In genomic region chr14:56963969-56964734, GRCm38 (mm10) we compare ENCODE assay signal across 8 mouse cellular contexts.
DNase-seq lines count a peak whose midpoint lies in the region; ATAC-seq lines count a peak whose summit lies in the region.

No protein-coding gene starts in this region.

- no peak overlapping the region for H3K9ac ChIP-seq in heart, embryonic 16.5 days (ENCODE audit: low read length)
- no peak overlapping the region for H3K9ac ChIP-seq in forebrain, embryonic 16.5 days (replicated peaks; ENCODE audit: low read depth, low read length)
- H3K9ac ChIP-seq in midbrain, embryonic 12.5 days (replicated peaks) = no peak overlapping the region

- ATAC-seq in heart, embryonic 16.5 days (replicated peaks; ENCODE audit: extremely low read depth, insufficient read depth, low FRiP score) = 0 out of 2 replicates have a peak, but pooled peaks have one; percentile 23
- peak; percentile 29 for ATAC-seq in forebrain, embryonic 16.5 days
- ATAC-seq in midbrain, embryonic 12.5 days (ENCODE audit: low FRiP score, low read depth) = 0 out of 2 replicates have a peak, but pooled peaks have one; percentile 44

- 56% methylated on average over 2 of the region's 2 CpGs for WGBS in heart, embryonic 16.5 days
- whole genome bisulfite sequencing in forebrain, embryonic 16.5 days = 76% methylated on average over 2 of the region's 2 CpGs
- WGBS in midbrain, embryonic 12.5 days = 67% methylated on average over 2 of the region's 2 CpGs

- no peaks in the 10 kb centered on the region; the same call in 1 of the 2 replicates for H3K4me1 ChIP-seq in heart, embryonic 16.5 days (ENCODE audit: control insufficient read depth, insufficient read depth, low read length)
- no peaks in the 10 kb centered on the region for H3K4me1 ChIP-seq in forebrain, embryonic 16.5 days (replicated peaks; ENCODE audit: control insufficient read depth, insufficient read depth, low read length)
- H3K4me1 ChIP-seq in midbrain, embryonic 12.5 days = no peaks in the 10 kb centered on the region; the same call in 1 of the 2 replicates

- H3K4me2 ChIP-seq in heart, embryonic 16.5 days (ENCODE audit: low read depth, low read length) = no peak overlapping the region
- H3K4me2 ChIP-seq in forebrain, embryonic 16.5 days (ENCODE audit: low read length) = no peak overlapping the region
- H3K4me2 ChIP-seq in midbrain, embryonic 12.5 days (replicated peaks) = no peak overlapping the region

- no peak overlapping the region for H3K27ac ChIP-seq in heart, embryonic 16.5 days (ENCODE audit: low read length)
- no peak overlapping the region for H3K27ac ChIP-seq in forebrain, embryonic 16.5 days (ENCODE audit: low read length)
- no peak overlapping the region for H3K27ac ChIP-seq in midbrain, embryonic 12.5 days (replicated peaks)

- no peaks in the 10 kb centered on the region for H3K9me3 ChIP-seq in heart, embryonic 16.5 days (replicated peaks; ENCODE audit: control insufficient read depth, low read length)
- no peaks in the 10 kb centered on the region for H3K9me3 ChIP-seq in forebrain, embryonic 16.5 days (ENCODE audit: control insufficient read depth, low read length)
- no peaks in the 10 kb centered on the region for H3K9me3 ChIP-seq in midbrain, embryonic 12.5 days

- DNase-seq in heart, postnatal 25 days (ENCODE audit: low spot score) = no peak
- DNase-seq in urinary bladder, postnatal 25 days (ENCODE audit: low spot score) = peak; percentile 6
- DNase-seq in urinary bladder, adult 18-20 months (ENCODE audit: low spot score in 2 of 2) = no peak
- DNase-seq in gastrocnemius, postnatal 36 days = no peak
- DNase-seq in urinary bladder, postnatal 4 days (ENCODE audit: low spot score in 2 of 2) = no peak

- no peak overlapping the region for H3K4me3 ChIP-seq in heart, embryonic 16.5 days (ENCODE audit: low read length)
- no peak overlapping the region for H3K4me3 ChIP-seq in forebrain, embryonic 16.5 days (replicated peaks; ENCODE audit: low read length)
- no peak overlapping the region for H3K4me3 ChIP-seq in midbrain, embryonic 12.5 days

- H3K36me3 ChIP-seq in heart, embryonic 16.5 days (ENCODE audit: control insufficient read depth, insufficient read depth) = no peaks in the 10 kb centered on the region
- H3K36me3 ChIP-seq in forebrain, embryonic 16.5 days (ENCODE audit: control insufficient read depth, insufficient read depth) = peaks cover 8% of the 10 kb centered on the region
- peaks cover 26% of the 10 kb centered on the region for H3K36me3 ChIP-seq in midbrain, embryonic 12.5 days

- intact Hi-C loops in heart, postnatal 25 days (cut with DNase I) = loop anchor here (1.0 kb wide), 1 partner anchor 96 kb away; no protein-coding TSS in a partner anchor
- intact Hi-C loops in gastrocnemius, postnatal 36 days (cut with DNase I) = no loop called here

- H3K27me3 ChIP-seq in heart, embryonic 16.5 days (ENCODE audit: control insufficient read depth, insufficient read depth, low read length) = no peaks in the 10 kb centered on the region
- no peaks in the 10 kb centered on the region for H3K27me3 ChIP-seq in forebrain, embryonic 16.5 days (replicated peaks; ENCODE audit: control insufficient read depth, insufficient read depth, low read length)
- no peaks in the 10 kb centered on the region for H3K27me3 ChIP-seq in midbrain, embryonic 12.5 days
